Mouse (Mus musculus) thymus, adult 2 months (tissue): ENCODE measurements at regions not wholly inside any gene's neighbourhood (a gene's known extent, or its start where the extent isn't known, plus 50 kb on each side); places are given as distances from the start of the nearest gene placed in this dataset.

Source experiments
- DNase-seq: peaks from one replicate; pipeline ENCODE4 v3.0.0; 2021
- H3K27ac ChIP-seq: fragments of 200-500 bp; 2 replicates; pipeline ENCODE4 v1.5.1; 2012; ENCODE audit warnings: low read length, control low read depth; ENCODE audit not compliant: control insufficient read depth, insufficient read depth
- H3K27me3 ChIP-seq: fragments of 200-500 bp; 2 replicates; pipeline ENCODE4 v1.6.1; 2012; ENCODE audit warnings: mild to moderate bottlenecking, low read length, moderate library complexity, mixed read lengths; ENCODE audit not compliant: control insufficient read depth, insufficient read depth
- H3K36me3 ChIP-seq: fragments of 200-500 bp; 2 replicates; pipeline ENCODE4 v1.6.1; 2012; ENCODE audit warnings: mild to moderate bottlenecking, low read length, moderate library complexity; ENCODE audit not compliant: control insufficient read depth, insufficient read depth
- H3K4me1 ChIP-seq: fragments of 200-500 bp; replicated peaks from 2 replicates; pipeline ENCODE4 v1.6.1; 2012; ENCODE audit warnings: low read length; ENCODE audit not compliant: control insufficient read depth, insufficient read depth
- H3K4me3 ChIP-seq: fragments of 200-500 bp; 2 replicates; pipeline ENCODE4 v1.5.1; 2012; ENCODE audit warnings: mild to moderate bottlenecking, low read length, control low read depth, moderate library complexity; ENCODE audit not compliant: control insufficient read depth, insufficient read depth
- CTCF ChIP-seq: fragments of 200-500 bp; IDR thresholded peaks from 2 replicates; pipeline ENCODE4 v1.5.1; 2012; ENCODE audit warnings: mild to moderate bottlenecking, control low read depth, low read length, moderate library complexity, borderline replicate concordance; ENCODE audit not compliant: control insufficient read depth, poor library complexity, insufficient read depth; ENCODE audit errors: extremely low read depth
- POLR2A ChIP-seq: fragments of 200-500 bp; IDR thresholded peaks from 2 replicates; pipeline ENCODE4 v1.6.1; 2012; ENCODE audit warnings: mild to moderate bottlenecking, low read length, control low read depth, moderate library complexity; ENCODE audit not compliant: control insufficient read depth, poor library complexity, insufficient read depth; ENCODE audit errors: extremely low read depth
- WGBS: fragments of 180-500 bp; shearing (Covaris S2); methylation state at CpG from one replicate; pipeline ENCODE4 v1.1.7; 2018; 5-methylcytosine and 5-hydroxymethylcytosine counted together

DNA sequence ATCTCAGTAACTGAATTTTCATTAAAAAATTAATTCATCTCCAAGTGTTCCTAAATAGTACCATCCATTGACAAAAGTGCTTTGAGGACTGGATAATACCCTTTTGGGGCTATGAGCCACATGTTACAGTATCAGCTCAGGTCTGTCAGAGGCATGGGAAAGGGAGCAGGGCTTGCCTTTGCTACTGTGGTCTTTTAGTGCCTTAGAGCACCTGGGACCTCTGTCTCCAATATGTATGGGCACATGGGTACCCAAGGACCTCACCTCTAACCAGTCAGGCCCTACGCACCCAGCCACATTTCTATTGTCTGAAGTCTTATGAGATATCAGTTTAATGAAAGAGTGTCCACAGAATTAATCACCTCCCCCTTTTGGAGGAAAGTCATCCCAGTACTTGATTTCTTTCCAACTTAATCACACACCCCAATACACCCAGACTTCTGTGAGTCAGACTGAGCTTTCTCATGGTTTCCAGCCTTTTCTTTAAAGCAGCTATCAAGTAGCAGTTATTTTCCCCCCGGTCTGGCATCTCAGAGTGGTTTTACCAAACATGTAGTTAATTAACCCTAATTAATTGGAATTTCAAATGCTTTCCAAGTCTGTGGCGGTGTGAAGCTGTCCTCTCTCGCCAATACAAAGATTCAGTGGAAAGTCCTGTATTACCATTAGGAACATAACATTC, 498.7 kb upstream of the Camk1g start:
- TF ChIP-seq POLR2A (no peak), CTCF (no peak)
- Histone ChIP-seq H3K4me3 (no peak overlapping the region), H3K27me3 (no peaks in the 10 kb centered on the region), H3K27ac (no peak overlapping the region), H3K36me3 (no peaks in the 10 kb centered on the region), H3K4me1 (no peaks in the 10 kb centered on the region)
- no peak for DNase-seq
- WGBS = 93% methylated on average over 4 of the region's 4 CpGs

DNA sequence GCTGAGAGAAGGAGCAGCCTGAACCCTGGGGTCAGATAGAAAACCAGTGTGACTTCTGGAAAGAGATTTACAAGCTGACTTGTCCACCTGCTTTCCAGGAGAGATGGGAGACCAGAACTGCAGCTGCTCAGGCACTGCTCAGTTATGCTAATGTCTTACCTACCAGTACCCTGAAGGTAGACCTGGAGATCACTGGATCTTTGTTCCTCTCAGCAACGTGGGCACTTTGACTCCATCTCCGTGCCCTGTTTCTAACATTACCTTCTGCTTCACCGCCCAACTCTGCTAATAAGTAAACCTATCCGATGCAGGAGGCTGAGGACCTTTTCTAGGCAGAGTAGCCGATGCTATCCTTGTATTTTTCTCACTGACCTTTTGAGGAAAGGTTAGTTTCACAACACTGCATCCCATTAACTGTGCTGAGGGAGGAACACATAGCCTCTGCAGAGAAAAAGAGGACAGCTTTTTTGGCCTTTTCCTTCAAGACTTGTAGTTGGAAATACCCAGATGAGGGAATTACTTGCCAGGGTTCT, 490.7 kb upstream of the Camk1g start:
- no peak for DNase-seq
- TF ChIP-seq POLR2A = no peak
- TF ChIP-seq CTCF = no peak
- Histone ChIP-seq H3K4me1 (no peaks in the 10 kb centered on the region), H3K4me3 (no peak overlapping the region), H3K27ac (no peak overlapping the region), H3K27me3 (no peaks in the 10 kb centered on the region), H3K36me3 (no peaks in the 10 kb centered on the region)
- 89% methylated on average over 5 of the region's 5 CpGs for WGBS

DNA sequence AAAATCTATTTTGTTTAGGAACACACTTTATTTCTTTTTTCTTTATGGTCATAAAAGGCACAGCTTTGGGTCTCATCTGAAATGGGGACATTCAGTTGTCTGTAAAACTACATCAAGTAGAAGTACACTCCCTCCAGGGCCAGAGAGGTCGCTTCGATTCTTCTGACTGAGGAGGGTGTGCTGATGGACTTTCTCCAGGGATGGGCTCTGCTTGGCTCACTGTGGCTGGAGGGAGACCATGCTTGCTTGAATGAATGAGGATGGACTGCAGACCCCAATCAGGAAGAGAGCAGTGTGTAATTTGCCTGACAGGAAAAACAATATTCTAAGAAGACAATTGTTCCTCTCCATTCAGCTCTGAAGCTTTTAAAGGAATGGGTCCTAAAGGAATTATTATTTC, 490.3 kb upstream of the Camk1g start:
- TF ChIP-seq CTCF (no peak), POLR2A (no peak)
- Histone ChIP-seq H3K4me1 (no peaks in the 10 kb centered on the region), H3K27ac (no peak overlapping the region), H3K36me3 (no peaks in the 10 kb centered on the region), H3K27me3 (no peaks in the 10 kb centered on the region), H3K4me3 (no peak overlapping the region)
- DNase-seq = no peak
- WGBS = 91% methylated on average over 2 of the region's 2 CpGs

DNA sequence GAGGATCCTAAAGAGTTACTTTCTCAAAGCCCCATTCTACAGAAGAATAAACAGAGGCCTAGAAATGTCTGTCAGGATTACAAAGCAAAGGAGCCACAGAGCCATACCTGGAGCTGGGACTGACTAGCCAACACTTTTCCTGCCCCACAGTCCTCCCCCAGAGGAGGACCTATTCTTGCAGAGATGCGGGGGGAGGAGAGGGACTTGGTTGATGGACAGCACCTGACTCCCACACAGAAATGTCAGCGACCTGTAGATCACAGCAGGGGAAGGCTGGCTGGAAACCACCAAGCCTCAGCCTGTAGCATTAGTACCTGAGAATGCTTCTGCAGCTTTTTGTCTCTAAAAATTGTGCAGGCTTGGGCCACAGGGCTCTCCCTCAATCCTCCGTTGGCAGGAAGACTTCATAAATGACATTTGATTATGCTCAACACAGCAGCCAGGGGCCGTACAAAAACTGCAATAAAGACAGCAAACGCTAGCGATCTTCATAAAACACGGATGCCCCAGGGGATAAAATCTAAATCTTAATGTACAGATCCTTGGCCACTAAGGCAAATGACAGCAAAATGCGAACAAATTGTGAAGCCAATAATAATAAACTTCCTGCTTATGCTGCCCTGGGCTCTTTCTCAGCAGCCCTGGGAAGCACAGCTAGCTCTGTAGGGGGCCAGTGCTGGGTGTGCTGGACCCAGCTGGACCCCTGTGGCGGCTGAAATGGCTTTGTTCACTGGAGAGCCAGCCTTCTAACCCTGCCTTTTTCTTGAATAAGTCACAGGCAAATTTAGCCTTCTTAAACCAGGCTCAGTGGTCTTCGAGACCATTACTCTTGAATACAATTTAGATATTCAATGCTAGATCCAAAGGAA, 489.4 kb upstream of the Camk1g start:
- no peaks in the 10 kb centered on the region for H3K4me1 ChIP-seq
- no peak overlapping the region for H3K27ac ChIP-seq
- no peaks in the 10 kb centered on the region for H3K27me3 ChIP-seq
- H3K36me3 ChIP-seq = no peaks in the 10 kb centered on the region
- no peak for TF ChIP-seq POLR2A
- TF ChIP-seq CTCF = no peak
- DNase-seq = no peak
- no peak overlapping the region for H3K4me3 ChIP-seq
- WGBS = 78% methylated on average over 10 of the region's 10 CpGs

DNA sequence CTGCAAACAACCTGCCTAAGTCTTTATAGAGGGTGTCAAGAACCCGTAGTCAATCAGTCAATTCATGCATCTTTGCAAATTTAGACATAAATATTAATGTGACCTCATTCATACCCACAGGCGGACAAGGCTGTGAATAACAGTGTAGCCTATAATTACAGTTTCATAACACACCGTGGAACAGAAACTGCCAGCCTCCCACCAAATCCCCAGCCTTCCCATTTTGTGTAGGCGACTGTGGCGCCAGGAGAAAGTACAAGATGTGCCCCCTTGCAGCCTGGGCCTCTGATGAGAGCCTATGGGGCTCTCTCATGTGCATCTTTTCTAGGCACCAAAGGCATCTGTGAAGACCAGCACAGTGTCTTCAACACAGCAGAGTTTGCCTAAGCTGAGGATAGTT, 477.8 kb upstream of the Camk1g start:
- 88% methylated on average over 5 of the region's 5 CpGs for WGBS
- H3K36me3 ChIP-seq = no peaks in the 10 kb centered on the region
- H3K27me3 ChIP-seq = no peaks in the 10 kb centered on the region
- no peak for DNase-seq
- no peaks in the 10 kb centered on the region for H3K4me1 ChIP-seq
- no peak for TF ChIP-seq POLR2A
- no peak for TF ChIP-seq CTCF
- no peak overlapping the region for H3K4me3 ChIP-seq
- no peak overlapping the region for H3K27ac ChIP-seq

DNA sequence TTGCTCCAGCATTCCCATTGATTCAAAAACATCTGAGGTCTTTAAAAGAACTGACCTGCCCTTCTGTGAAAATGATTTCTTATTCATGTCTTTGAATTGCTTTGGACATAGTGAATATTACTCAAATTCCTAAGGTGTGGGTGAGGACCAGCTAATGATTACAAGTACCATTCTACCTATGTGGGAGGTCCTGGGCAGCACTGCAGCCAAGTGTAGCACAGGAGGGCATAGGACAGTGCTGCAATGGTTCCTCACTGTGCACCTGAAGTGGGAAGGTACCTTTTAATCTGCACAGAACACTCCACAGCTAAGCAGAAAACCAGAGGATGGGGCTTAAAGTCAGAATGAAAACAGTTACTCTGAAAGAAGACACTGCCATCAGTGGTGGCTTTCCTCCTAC, 474.8 kb upstream of the Camk1g start:
- H3K4me3 ChIP-seq = no peak overlapping the region
- H3K36me3 ChIP-seq = no peaks in the 10 kb centered on the region
- no peak for DNase-seq
- no peaks in the 10 kb centered on the region for H3K27me3 ChIP-seq
- TF ChIP-seq POLR2A = no peak
- TF ChIP-seq CTCF = no peak
- no peaks in the 10 kb centered on the region for H3K4me1 ChIP-seq
- no peak overlapping the region for H3K27ac ChIP-seq

DNA sequence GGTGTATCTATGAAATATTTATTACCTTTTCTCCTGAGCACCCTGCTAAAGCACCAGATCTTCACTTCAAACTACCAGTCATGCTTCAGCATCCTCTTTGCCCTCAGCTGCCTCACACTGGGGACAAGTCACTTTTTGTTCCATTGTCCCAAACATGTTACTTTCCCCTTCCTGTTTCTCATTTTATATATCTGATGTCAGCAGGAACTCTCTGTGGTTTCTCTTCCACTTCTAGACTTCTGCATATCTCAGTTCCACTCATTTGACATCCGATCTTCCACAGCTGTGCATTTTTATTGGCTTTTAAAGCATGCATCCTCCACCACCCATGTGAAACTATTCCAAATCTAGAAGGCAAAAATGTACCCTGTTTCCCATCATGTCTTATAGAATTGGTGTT, 474.4 kb upstream of the Camk1g start:
- Histone ChIP-seq H3K4me3 (no peak overlapping the region), H3K27ac (no peak overlapping the region), H3K27me3 (no peaks in the 10 kb centered on the region), H3K36me3 (no peaks in the 10 kb centered on the region), H3K4me1 (no peaks in the 10 kb centered on the region)
- TF ChIP-seq POLR2A (no peak), CTCF (no peak)
- DNase-seq = no peak
- 6% methylated on average over 1 of the region's 1 CpGs for WGBS
